Mouse (Mus musculus): ENCODE data around the gene Lsamp. TPM values are rescaled to one million over a fixed set of nuclear protein-coding genes. Genes with fewer than 3 reads are reported as not detected.

Lsamp gene
- polyA plus RNA-seq, 1 experiment from 2014 or later, result 8.2 TPM

GRCm38 (mm10) chr16:40652800-40653199, 668.6 kb downstream of the Lsamp start:
- Histone ChIP-seq H3K4me3 (replicated peaks; ENCODE audit: low read length) (no peak overlapping the region), H3K36me3 (ENCODE audit: control insufficient read depth, insufficient read depth, low read length) (no peaks in the 10 kb centered on the region), H3K27ac (ENCODE audit: low read length) (no peak overlapping the region), H3K9ac (ENCODE audit: low read length) (no peak overlapping the region), H3K9me3 (replicated peaks; ENCODE audit: control insufficient read depth, low read length) (no peaks in the 10 kb centered on the region), H3K4me2 (ENCODE audit: low read depth, low read length) (no peak overlapping the region), H3K27me3 (ENCODE audit: control insufficient read depth, insufficient read depth, low read length) (no peaks in the 10 kb centered on the region), H3K4me1 (ENCODE audit: control insufficient read depth, insufficient read depth, low read length) (no peaks in the 10 kb centered on the region)
- no peak for ATAC-seq (ENCODE audit: insufficient read depth, low FRiP score)
- WGBS, result 83% methylated on average over 5 of the region's 5 CpGs

GRCm38 (mm10) chr16:40653508-40653907, 669.3 kb downstream of the Lsamp start:
- Histone ChIP-seq H3K9me3 (replicated peaks; ENCODE audit: control insufficient read depth, low read length) (no peaks in the 10 kb centered on the region), H3K9ac (ENCODE audit: low read length) (no peak overlapping the region), H3K27ac (ENCODE audit: low read length) (no peak overlapping the region), H3K4me3 (replicated peaks; ENCODE audit: low read length) (no peak overlapping the region), H3K27me3 (ENCODE audit: control insufficient read depth, insufficient read depth, low read length) (no peaks in the 10 kb centered on the region), H3K36me3 (ENCODE audit: control insufficient read depth, insufficient read depth, low read length) (no peaks in the 10 kb centered on the region), H3K4me2 (ENCODE audit: low read depth, low read length) (no peak overlapping the region), H3K4me1 (ENCODE audit: control insufficient read depth, insufficient read depth, low read length) (no peaks in the 10 kb centered on the region)
- 76% methylated on average over 1 of the region's 1 CpGs for WGBS
- no peak for ATAC-seq (ENCODE audit: insufficient read depth, low FRiP score)

GRCm38 (mm10) chr16:40656347-40656746, 672.2 kb downstream of the Lsamp start:
- ATAC-seq (ENCODE audit: insufficient read depth, low FRiP score), result no peak
- WGBS, result 78% methylated on average over 5 of the region's 5 CpGs
- H3K36me3 ChIP-seq (ENCODE audit: control insufficient read depth, insufficient read depth, low read length), result no peaks in the 10 kb centered on the region
- H3K27me3 ChIP-seq (ENCODE audit: control insufficient read depth, insufficient read depth, low read length), result no peaks in the 10 kb centered on the region
- H3K9me3 ChIP-seq (replicated peaks; ENCODE audit: control insufficient read depth, low read length), result no peaks in the 10 kb centered on the region
- H3K4me2 ChIP-seq (ENCODE audit: low read depth, low read length), result no peak overlapping the region
- no peaks in the 10 kb centered on the region for H3K4me1 ChIP-seq (ENCODE audit: control insufficient read depth, insufficient read depth, low read length)
- no peak overlapping the region for H3K9ac ChIP-seq (ENCODE audit: low read length)
- no peak overlapping the region for H3K27ac ChIP-seq (ENCODE audit: low read length)
- no peak overlapping the region for H3K4me3 ChIP-seq (replicated peaks; ENCODE audit: low read length)

GRCm38 (mm10) chr16:40656871-40657270, 672.7 kb downstream of the Lsamp start:
- Histone ChIP-seq H3K27me3 (ENCODE audit: control insufficient read depth, insufficient read depth, low read length) (no peaks in the 10 kb centered on the region), H3K36me3 (ENCODE audit: control insufficient read depth, insufficient read depth, low read length) (no peaks in the 10 kb centered on the region), H3K4me3 (replicated peaks; ENCODE audit: low read length) (no peak overlapping the region), H3K4me2 (ENCODE audit: low read depth, low read length) (no peak overlapping the region), H3K9ac (ENCODE audit: low read length) (no peak overlapping the region), H3K27ac (ENCODE audit: low read length) (no peak overlapping the region), H3K9me3 (replicated peaks; ENCODE audit: control insufficient read depth, low read length) (no peaks in the 10 kb centered on the region), H3K4me1 (ENCODE audit: control insufficient read depth, insufficient read depth, low read length) (no peaks in the 10 kb centered on the region)
- 43% methylated on average over 6 of the region's 6 CpGs for WGBS
- ATAC-seq (ENCODE audit: insufficient read depth, low FRiP score), result no peak

- H3K9me3 ChIP-seq (replicated peaks; ENCODE audit: control insufficient read depth, low read length), result no peaks in the 10 kb centered on the region
- H3K4me2 ChIP-seq (ENCODE audit: low read depth, low read length), result no peak overlapping the region
- no peak overlapping the region for H3K4me3 ChIP-seq (replicated peaks; ENCODE audit: low read length)
- no peaks in the 10 kb centered on the region for H3K36me3 ChIP-seq (ENCODE audit: control insufficient read depth, insufficient read depth, low read length)
- ATAC-seq (ENCODE audit: insufficient read depth, low FRiP score), result no peak
- H3K27me3 ChIP-seq (ENCODE audit: control insufficient read depth, insufficient read depth, low read length), result no peaks in the 10 kb centered on the region
- no peaks in the 10 kb centered on the region for H3K4me1 ChIP-seq (ENCODE audit: control insufficient read depth, insufficient read depth, low read length)
- H3K9ac ChIP-seq (ENCODE audit: low read length), result no peak overlapping the region
- no peak overlapping the region for H3K27ac ChIP-seq (ENCODE audit: low read length)
These were observed 701.4 kb downstream of the Lsamp start for GRCm38 (mm10) chr16:40685531-40685930.

- Histone ChIP-seq H3K9ac (ENCODE audit: low read length) (no peak overlapping the region), H3K27me3 (ENCODE audit: control insufficient read depth, insufficient read depth, low read length) (no peaks in the 10 kb centered on the region), H3K36me3 (ENCODE audit: control insufficient read depth, insufficient read depth, low read length) (no peaks in the 10 kb centered on the region), H3K4me1 (ENCODE audit: control insufficient read depth, insufficient read depth, low read length) (no peaks in the 10 kb centered on the region), H3K9me3 (replicated peaks; ENCODE audit: control insufficient read depth, low read length) (no peaks in the 10 kb centered on the region), H3K4me3 (replicated peaks; ENCODE audit: low read length) (no peak overlapping the region), H3K27ac (ENCODE audit: low read length) (no peak overlapping the region), H3K4me2 (ENCODE audit: low read depth, low read length) (no peak overlapping the region)
- no peak for ATAC-seq (ENCODE audit: insufficient read depth, low FRiP score)
- WGBS, result 26% methylated on average over 2 of the region's 2 CpGs
These were observed 708.1 kb downstream of the Lsamp start for GRCm38 (mm10) chr16:40692292-40692691.

GRCm38 (mm10) chr16:40697253-40697652, 713.1 kb downstream of the Lsamp start:
- no peak overlapping the region for H3K9ac ChIP-seq (ENCODE audit: low read length)
- no peak for ATAC-seq (ENCODE audit: insufficient read depth, low FRiP score)
- WGBS, result 73% methylated on average over 3 of the region's 3 CpGs
- no peaks in the 10 kb centered on the region for H3K27me3 ChIP-seq (ENCODE audit: control insufficient read depth, insufficient read depth, low read length)
- H3K4me2 ChIP-seq (ENCODE audit: low read depth, low read length), result no peak overlapping the region
- H3K36me3 ChIP-seq (ENCODE audit: control insufficient read depth, insufficient read depth, low read length), result no peaks in the 10 kb centered on the region
- no peaks in the 10 kb centered on the region for H3K9me3 ChIP-seq (replicated peaks; ENCODE audit: control insufficient read depth, low read length)
- H3K4me1 ChIP-seq (ENCODE audit: control insufficient read depth, insufficient read depth, low read length), result no peaks in the 10 kb centered on the region
- no peak overlapping the region for H3K27ac ChIP-seq (ENCODE audit: low read length)
- H3K4me3 ChIP-seq (replicated peaks; ENCODE audit: low read length), result no peak overlapping the region

GRCm38 (mm10) chr16:40708558-40708957, 724.4 kb downstream of the Lsamp start:
- ATAC-seq (ENCODE audit: insufficient read depth, low FRiP score), result no peak
- H3K9me3 ChIP-seq (replicated peaks; ENCODE audit: control insufficient read depth, low read length), result no peaks in the 10 kb centered on the region
- H3K4me1 ChIP-seq (ENCODE audit: control insufficient read depth, insufficient read depth, low read length), result 0 out of 2 replicates have a peak, but pooled peaks cover 2% of the 10 kb centered on the region
- H3K27ac ChIP-seq (ENCODE audit: low read length), result no peak overlapping the region
- H3K9ac ChIP-seq (ENCODE audit: low read length), result no peak overlapping the region
- H3K36me3 ChIP-seq (ENCODE audit: control insufficient read depth, insufficient read depth, low read length), result no peaks in the 10 kb centered on the region
- H3K4me2 ChIP-seq (ENCODE audit: low read depth, low read length), result no peak overlapping the region
- no peaks in the 10 kb centered on the region for H3K27me3 ChIP-seq (ENCODE audit: control insufficient read depth, insufficient read depth, low read length)
- 54% methylated on average over 2 of the region's 2 CpGs for WGBS
- no peak overlapping the region for H3K4me3 ChIP-seq (replicated peaks; ENCODE audit: low read length)

- WGBS, result 17% methylated on average over 4 of the region's 4 CpGs
- Histone ChIP-seq H3K27me3 (ENCODE audit: control insufficient read depth, insufficient read depth, low read length) (no peaks in the 10 kb centered on the region), H3K36me3 (ENCODE audit: control insufficient read depth, insufficient read depth, low read length) (no peaks in the 10 kb centered on the region), H3K4me3 (replicated peaks; ENCODE audit: low read length) (no peak overlapping the region), H3K4me1 (ENCODE audit: control insufficient read depth, insufficient read depth, low read length) (0 out of 2 replicates have a peak, but pooled peaks cover 2% of the 10 kb centered on the region), H3K4me2 (ENCODE audit: low read depth, low read length) (no peak overlapping the region), H3K9me3 (replicated peaks; ENCODE audit: control insufficient read depth, low read length) (no peaks in the 10 kb centered on the region), H3K27ac (ENCODE audit: low read length) (no peak overlapping the region), H3K9ac (ENCODE audit: low read length) (no peak overlapping the region)
- no peak for ATAC-seq (ENCODE audit: insufficient read depth, low FRiP score)
These were observed 725.4 kb downstream of the Lsamp start for GRCm38 (mm10) chr16:40709574-40709973.

GRCm38 (mm10) chr16:40710068-40710467, 725.9 kb downstream of the Lsamp start:
- WGBS, result 61% methylated on average over 3 of the region's 3 CpGs
- 0 out of 2 replicates have a peak, but pooled peaks cover 2% of the 10 kb centered on the region for H3K4me1 ChIP-seq (ENCODE audit: control insufficient read depth, insufficient read depth, low read length)
- no peaks in the 10 kb centered on the region for H3K9me3 ChIP-seq (replicated peaks; ENCODE audit: control insufficient read depth, low read length)
- no peaks in the 10 kb centered on the region for H3K36me3 ChIP-seq (ENCODE audit: control insufficient read depth, insufficient read depth, low read length)
- no peak overlapping the region for H3K4me2 ChIP-seq (ENCODE audit: low read depth, low read length)
- H3K27ac ChIP-seq (ENCODE audit: low read length), result no peak overlapping the region
- H3K27me3 ChIP-seq (ENCODE audit: control insufficient read depth, insufficient read depth, low read length), result no peaks in the 10 kb centered on the region
- no peak overlapping the region for H3K9ac ChIP-seq (ENCODE audit: low read length)
- ATAC-seq (ENCODE audit: insufficient read depth, low FRiP score), result no peak
- no peak overlapping the region for H3K4me3 ChIP-seq (replicated peaks; ENCODE audit: low read length)

All from stomach, embryonic 16.5 days (tissue).